Comparison of ENCODE assay signal across 27 mouse cellular contexts in genomic region chr13:91877996-91878395, GRCm38 (mm10). TPM values are rescaled to one million over a fixed set of nuclear protein-coding genes. Genes with fewer than 3 reads are reported as not detected.
A peak's percentile ranks its signal among the peaks of the same experiment; 100 is the strongest.
DNase-seq lines count a peak whose midpoint lies in the region; ATAC-seq and TF ChIP-seq lines count a peak whose summit lies in the region.
"Had no signal": no experiment of that assay in that cellular context is flagged by ENCODE, and none has a peak within 500 bp of the region (broad histone marks: within the 10 kb centered on the region; RNA-seq: fewer than 3 reads in every experiment).

No protein-coding gene starts in this region.

- H3K4me2 ChIP-seq in heart, embryonic 14.5 days (ENCODE audit: low read length): peak overlapping the region; percentile 46
- H3K4me2 ChIP-seq in heart, postnatal 0 days (ENCODE audit: low read depth, low read length): peak overlapping the region; percentile 45
- H3K4me2 ChIP-seq: forebrain, embryonic 13.5 days; hindbrain, embryonic 13.5 days; liver, embryonic 12.5 days; midbrain, embryonic 12.5 days; neural tube, embryonic 15.5 days; stomach, embryonic 15.5 days had no signal

- no peaks in the 10 kb centered on the region for H3K27me3 ChIP-seq in heart, embryonic 10.5 days (ENCODE audit: insufficient read depth, poor library complexity, severe bottlenecking)
- H3K27me3 ChIP-seq in heart, embryonic 14.5 days (ENCODE audit: control insufficient read depth, insufficient read depth, low read length): no peaks in the 10 kb centered on the region
- no peaks in the 10 kb centered on the region for H3K27me3 ChIP-seq in heart, postnatal 0 days (ENCODE audit: control insufficient read depth, insufficient read depth, low read length)
- H3K27me3 ChIP-seq: forebrain, embryonic 13.5 days; hindbrain, embryonic 13.5 days; liver, embryonic 12.5 days; midbrain, embryonic 12.5 days; neural tube, embryonic 15.5 days; stomach, embryonic 15.5 days had no signal

- peaks cover 44% of the 10 kb centered on the region for H3K4me1 ChIP-seq in heart, embryonic 10.5 days
- H3K4me1 ChIP-seq in heart, embryonic 14.5 days (ENCODE audit: control insufficient read depth in 2 of 2, insufficient read depth in 2 of 2, low read length in 2 of 2): peaks cover 35 to 39% of the 10 kb centered on the region in 2 experiments
- peaks cover 35% of the 10 kb centered on the region for H3K4me1 ChIP-seq in heart, postnatal 0 days (ENCODE audit: control insufficient read depth, insufficient read depth)
- H3K4me1 ChIP-seq: forebrain, embryonic 13.5 days; hindbrain, embryonic 13.5 days; liver, embryonic 12.5 days; megakaryocyte, embryonic 14.5 days; midbrain, embryonic 12.5 days; neural tube, embryonic 15.5 days; stomach, embryonic 15.5 days had no signal

- ATAC-seq in heart, embryonic 14.5 days (ENCODE audit: insufficient number of reproducible peaks, insufficient read depth, low FRiP score, low read depth): no peak
- no peak for ATAC-seq in heart, postnatal 0 days (ENCODE audit: insufficient read depth, low read depth)
- ATAC-seq in activated CD4-positive, CD25-positive, alpha-beta regulatory T cell, adult 4 months: no peak
- ATAC-seq in monocyte, adult 5-6 weeks (replicated peaks; ENCODE audit: insufficient number of reproducible peaks, low FRiP score, low TSS enrichment, poor library complexity, severe bottlenecking): no peak
- ATAC-seq: forebrain, embryonic 13.5 days; liver, embryonic 12.5 days; liver, postnatal 0 days had no signal

- no peak overlapping the region for H3K9ac ChIP-seq in heart, embryonic 14.5 days (ENCODE audit: low read length)
- H3K9ac ChIP-seq in heart, postnatal 0 days (replicated peaks; ENCODE audit: low read depth, low read length): no peak overlapping the region
- H3K9ac ChIP-seq: forebrain, embryonic 13.5 days; hindbrain, embryonic 13.5 days; liver, embryonic 12.5 days; liver, postnatal 0 days; midbrain, embryonic 12.5 days; neural tube, embryonic 15.5 days; stomach, embryonic 15.5 days had no signal

- no peak for TF ChIP-seq EP300 in heart, postnatal 0 days (IDR thresholded peaks at IDR 0.05; ENCODE audit: low read depth)

- WGBS in heart, embryonic 10.5 days: 73% methylated on average over 3 of the region's 3 CpGs
- WGBS in heart, embryonic 14.5 days: 66% methylated on average over 3 of the region's 3 CpGs
- 54% methylated on average over 3 of the region's 3 CpGs for WGBS in heart, postnatal 0 days

- no peak for TF ChIP-seq CTCF in heart, postnatal 0 days (IDR thresholded peaks at IDR 0.05; ENCODE audit: low read depth)

- H3K27ac ChIP-seq in heart, embryonic 10.5 days: peak overlapping the region; percentile 83; the same call in 1 of the 2 replicates
- peak overlapping the region; percentile 86 to 93 for H3K27ac ChIP-seq in heart, embryonic 14.5 days (replicated peaks in 1 of 2; ENCODE audit: control insufficient read depth in 1 of 2, insufficient read depth in 1 of 2, low read depth in 2 of 2, low read length in 2 of 2)
- peak overlapping the region; percentile 94 for H3K27ac ChIP-seq in heart, postnatal 0 days (ENCODE audit: low read depth)
- H3K27ac ChIP-seq: forebrain, embryonic 13.5 days; hindbrain, embryonic 13.5 days; liver, embryonic 12.5 days; midbrain, embryonic 12.5 days; neural tube, embryonic 15.5 days; stomach, embryonic 15.5 days had no signal

- H3K9me3 ChIP-seq in heart, embryonic 10.5 days: no peaks in the 10 kb centered on the region
- H3K9me3 ChIP-seq in heart, embryonic 14.5 days (ENCODE audit: control insufficient read depth, low read length): no peaks in the 10 kb centered on the region
- H3K9me3 ChIP-seq in heart, postnatal 0 days (replicated peaks; ENCODE audit: control insufficient read depth, low read length): no peaks in the 10 kb centered on the region
- H3K9me3 ChIP-seq: forebrain, embryonic 13.5 days; hindbrain, embryonic 13.5 days; liver, embryonic 12.5 days; midbrain, embryonic 12.5 days; neural tube, embryonic 15.5 days; stomach, embryonic 15.5 days had no signal

- no peaks in the 10 kb centered on the region for H3K36me3 ChIP-seq in heart, embryonic 10.5 days
- H3K36me3 ChIP-seq in heart, embryonic 14.5 days (ENCODE audit: control insufficient read depth, insufficient read depth, low read length): no peaks in the 10 kb centered on the region
- H3K36me3 ChIP-seq in heart, postnatal 0 days (replicated peaks; ENCODE audit: control insufficient read depth, insufficient read depth, low read length): no peaks in the 10 kb centered on the region
- H3K36me3 ChIP-seq: hindbrain, embryonic 13.5 days; liver, embryonic 12.5 days; midbrain, embryonic 12.5 days; neural tube, embryonic 15.5 days; stomach, embryonic 15.5 days had no signal

- no peak for DNase-seq in heart, embryonic 10.5 days (ENCODE audit: low spot score)
- DNase-seq in heart, adult 9 months (ENCODE audit: low spot score in 2 of 2): no peak
- DNase-seq in heart, postnatal 0 days (ENCODE audit: low spot score): no peak
- DNase-seq: adrenal gland, adult 2 months; adrenal gland, postnatal 36 days; B cell, adult 2 months; cerebellum, adult 18-20 months; cerebellum, postnatal 10 days; kidney, adult 2 months; kidney, postnatal 36 days; left cerebral cortex, postnatal 4 days; liver, postnatal 0 days; lung, postnatal 4 days; retina, postnatal 1 day; right cerebral cortex, postnatal 14 days had no signal

- no peak overlapping the region for H3K4me3 ChIP-seq in heart, embryonic 10.5 days
- H3K4me3 ChIP-seq in heart, embryonic 14.5 days (ENCODE audit: control insufficient read depth in 1 of 2, insufficient read depth in 1 of 2, low read depth in 1 of 2, low read length in 2 of 2): no peak overlapping the region
- H3K4me3 ChIP-seq in heart, postnatal 0 days (ENCODE audit: low read depth, low read length): no peak overlapping the region
- H3K4me3 ChIP-seq: erythroblast, embryonic 14.5 days; forebrain, embryonic 13.5 days; hindbrain, embryonic 13.5 days; liver, embryonic 12.5 days; megakaryocyte, embryonic 14.5 days; midbrain, embryonic 12.5 days; neural tube, embryonic 15.5 days; stomach, embryonic 15.5 days had no signal

RNA-seq across cellular contexts. Expression of gene Ckmt2, which starts 1.3 kb away (rescaled TPM):
- polyA plus RNA-seq in heart, embryonic 10.5 days (2016; fragmentation: Nextera tagmentation; extraction: Ambion mirVana): 3.3 and 7.8 TPM in 2 replicates
- polyA plus RNA-seq in heart, embryonic 14.5 days (2014; fragmentation: Nextera tagmentation; extraction: Ambion mirVana): 30.1 and 32.2 TPM in 2 replicates
- total RNA-seq in heart, postnatal 0 days (2014; rRNA removed; ENCODE audit: low replicate concordance): 406 and 571 TPM in 2 replicates
- polyA plus RNA-seq in heart, postnatal 0 days (2015; fragmentation: Nextera tagmentation; extraction: Ambion mirVana): 394 and 421 TPM in 2 replicates
- polyA plus RNA-seq in activated CD4-positive, CD25-positive, alpha-beta regulatory T cell, adult 4 months (2017; shearing (Covaris generic)): not detected
- total RNA-seq in monocyte, adult 5-6 weeks (2017): not detected in 3 replicates
- total RNA-seq: adrenal gland, adult 2 months; adrenal gland, postnatal 36 days; left cerebral cortex, postnatal 4 days had no signal
- polyA plus RNA-seq: adrenal gland, adult 2 months; cortical plate, adult 2 months; erythroblast, embryonic 14.5 days; forebrain, embryonic 13.5 days; liver, embryonic 12.5 days; midbrain, embryonic 12.5 days had no signal

Comparison
In these comparisons a context has a peak if more than half of its experiments do, and no peak if none do; other contexts are left out.
1. RNA of gene Ckmt2, which starts 1.3 kb away (polyA plus RNA-seq): 394 to 421 TPM in heart, postnatal 0 days; 30.1 to 32.2 TPM in heart, embryonic 14.5 days, 3.3 to 7.8 TPM in heart, embryonic 10.5 days and not detected in activated CD4-positive, CD25-positive, alpha-beta regulatory T cell, adult 4 months; every median in the first group is over 10 times any median in the second.
2. Peak in every context shown above with its lines, with median percentiles within 50 percentile points of each other: H3K27ac ChIP-seq.